Mouse (Mus musculus) myocyte (in vitro differentiated cells): ENCODE data around the gene Ttll12.

Experiments used
- CEBPB ChIP-seq: IDR thresholded peaks from 2 replicates; pipeline ENCODE4 v1.6.1; 2011; ENCODE audit warnings: mild to moderate bottlenecking, moderate library complexity; ENCODE audit not compliant: poor library complexity, insufficient read depth, severe bottlenecking
- MAX ChIP-seq: IDR thresholded peaks from one replicate; pipeline ENCODE4 v1.6.1; 2011; ENCODE audit warnings: low read depth, mild to moderate bottlenecking, control low read depth
- POLR2A ChIP-seq: IDR thresholded peaks from one replicate; pipeline ENCODE4 v1.6.1; 2011; ENCODE audit warnings: low read depth, mild to moderate bottlenecking, control low read depth, moderate library complexity; ENCODE audit not compliant: insufficient read length
- POLR2AphosphoS2 ChIP-seq: IDR thresholded peaks from one replicate; pipeline ENCODE4 v1.6.1; 2011; ENCODE audit warnings: low read depth, control low read depth; ENCODE audit not compliant: insufficient read length
- REST ChIP-seq: IDR thresholded peaks from one replicate; pipeline ENCODE4 v1.6.1; 2011; ENCODE audit warnings: mild to moderate bottlenecking, control low read depth, moderate library complexity; ENCODE audit not compliant: insufficient read depth, insufficient read length
- TCF12 ChIP-seq: IDR thresholded peaks from one replicate; pipeline ENCODE4 v1.6.1; 2011; ENCODE audit warnings: mild to moderate bottlenecking, control low read depth; ENCODE audit not compliant: poor library complexity, insufficient read depth, severe bottlenecking

DNA sequence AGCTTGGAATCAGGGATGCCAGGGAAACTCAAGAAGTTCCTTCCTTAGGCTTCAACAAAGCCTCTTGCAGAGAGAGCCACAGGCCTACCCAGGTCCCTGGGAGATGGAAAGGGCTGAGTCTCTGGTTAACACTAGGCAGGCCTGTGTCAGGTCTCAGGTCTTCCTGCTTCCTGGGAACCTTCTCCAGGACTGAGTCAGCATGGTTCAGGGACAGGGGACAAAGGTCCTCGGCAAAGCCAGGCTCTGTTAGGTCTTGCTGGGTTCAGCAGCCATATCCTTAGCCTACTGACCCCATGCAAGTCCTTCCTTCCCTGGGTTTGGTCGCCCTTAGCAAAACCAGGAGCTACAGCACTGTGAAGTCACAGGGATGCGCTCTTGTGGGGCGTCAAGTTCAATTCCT is 4.1 kb downstream of the Ttll12 start:
- TF ChIP-seq CEBPB (no peak), POLR2AphosphoS2 (no peak), POLR2A (no peak), TCF12 (no peak), REST (no peak), MAX (no peak)
